Mouse (Mus musculus): ENCODE measurements around the gene Hist1h4j. TPM values are rescaled to one million over a fixed set of nuclear protein-coding genes. Genes with fewer than 3 reads are reported as not detected.
"Not testable (repeated sequence)": the region's sequence is repeated elsewhere in the genome, so short reads cannot be mapped to it uniquely, and the experiment has no call there.

Gene Hist1h4j
- polyA plus RNA-seq, 1 experiment from 2014 or later, result 0.80 TPM

DNA sequence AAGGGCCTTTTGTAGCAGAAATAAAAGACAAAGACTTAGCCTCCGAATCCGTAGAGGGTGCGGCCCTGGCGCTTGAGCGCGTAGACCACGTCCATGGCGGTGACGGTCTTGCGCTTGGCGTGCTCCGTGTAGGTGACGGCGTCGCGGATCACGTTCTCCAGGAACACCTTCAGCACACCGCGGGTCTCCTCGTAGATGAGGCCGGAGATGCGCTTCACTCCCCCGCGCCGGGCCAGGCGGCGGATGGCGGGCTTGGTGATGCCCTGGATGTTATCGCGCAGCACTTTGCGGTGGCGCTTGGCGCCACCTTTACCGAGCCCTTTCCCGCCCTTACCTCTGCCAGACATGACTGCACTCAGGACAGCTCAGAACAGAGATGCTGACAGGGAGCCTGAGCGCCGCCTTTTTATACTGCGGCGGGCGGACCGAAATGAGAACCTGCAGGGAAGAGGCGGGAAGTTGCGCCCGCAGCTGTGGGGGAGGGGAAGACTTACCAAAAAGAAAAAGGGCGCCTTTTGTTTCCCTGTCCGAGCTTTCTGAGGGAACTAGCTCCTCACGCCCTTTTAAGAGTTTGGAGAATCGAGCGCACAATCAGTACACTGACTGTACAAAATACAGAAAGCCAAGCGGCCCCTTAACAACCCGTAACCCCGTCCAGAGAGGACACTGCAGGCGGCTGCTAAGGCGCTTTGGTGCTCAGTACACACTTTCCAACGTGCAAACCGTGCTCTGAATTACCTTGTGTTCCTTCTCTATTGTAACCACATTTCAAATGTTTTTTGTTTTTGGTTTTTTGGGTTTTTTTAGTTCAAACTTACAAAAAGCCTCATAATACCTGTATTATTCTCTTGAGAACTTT is 15.5 kb downstream of the Hist1h4j start, which contains the start of gene Hist1h4k:
TSS of gene Hist1h4k (minus strand) at position 347 of the 859 bp plus-strand sequence.
- H3K4me3 ChIP-seq (ENCODE audit: low read depth, low read length), result peak within 1 kb of the TSS; percentile 58
- ATAC-seq (replicated peaks; ENCODE audit: low FRiP score), result peak; percentile 71
- peak; percentile 98 for DNase-seq (ENCODE audit: low spot score)
- peaks cover 11% of the 10 kb centered on the region for H3K4me1 ChIP-seq (replicated peaks; ENCODE audit: control insufficient read depth, insufficient read depth, low read length)
- H3K9me3 ChIP-seq (ENCODE audit: control insufficient read depth, low read length); H3K36me3 ChIP-seq (ENCODE audit: control insufficient read depth, insufficient read depth, low read length); H3K27me3 ChIP-seq (replicated peaks; ENCODE audit: control insufficient read depth, insufficient read depth, low read length): not testable (repeated sequence)
- peak within 1 kb of the TSS; percentile 81 for H3K9ac ChIP-seq (ENCODE audit: low read depth, low read length)
- H3K27ac ChIP-seq (ENCODE audit: low read depth, low read length), result peak within 1 kb of the TSS; percentile 97
- H3K4me2 ChIP-seq, result peak within 1 kb of the TSS; percentile 83
- under 1% methylated on average over 45 of the region's 56 CpGs for WGBS

DNA sequence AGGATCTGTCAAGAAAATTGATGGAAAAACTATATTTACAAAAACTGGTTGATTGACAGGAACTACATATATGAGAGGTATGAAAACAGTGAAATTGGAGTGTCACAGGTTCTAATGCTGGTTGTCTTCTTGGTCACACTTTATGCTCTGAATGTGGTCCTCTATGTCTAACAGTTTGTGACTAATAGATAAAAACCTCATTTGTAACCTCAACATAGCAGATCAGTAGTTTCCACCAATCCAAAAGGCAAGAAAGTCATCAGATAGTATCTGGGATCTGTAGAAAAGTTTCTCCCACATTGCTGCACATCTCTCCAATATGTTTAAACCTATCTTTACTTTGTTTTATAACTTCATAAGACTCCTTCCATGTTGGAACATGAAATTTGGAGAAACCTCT is 16.6 kb downstream of the Hist1h4j start:
- peaks cover 11% of the 10 kb centered on the region for H3K4me1 ChIP-seq (replicated peaks; ENCODE audit: control insufficient read depth, insufficient read depth, low read length)
- ATAC-seq (replicated peaks; ENCODE audit: low FRiP score), result no peak
- H3K9me3 ChIP-seq (ENCODE audit: control insufficient read depth, low read length), result no peaks in the 10 kb centered on the region
- no peak for DNase-seq (ENCODE audit: low spot score)
- peak overlapping the region; percentile 66 for H3K9ac ChIP-seq (ENCODE audit: low read depth, low read length)
- peak overlapping the region; percentile 22; the same call in 1 of the 2 replicates for H3K4me2 ChIP-seq
- no peak overlapping the region for H3K4me3 ChIP-seq (ENCODE audit: low read depth, low read length)
- no peaks in the 10 kb centered on the region for H3K27me3 ChIP-seq (replicated peaks; ENCODE audit: control insufficient read depth, insufficient read depth, low read length)
- peak overlapping the region; percentile 97 for H3K27ac ChIP-seq (ENCODE audit: low read depth, low read length)
- no peaks in the 10 kb centered on the region for H3K36me3 ChIP-seq (ENCODE audit: control insufficient read depth, insufficient read depth, low read length)

DNA sequence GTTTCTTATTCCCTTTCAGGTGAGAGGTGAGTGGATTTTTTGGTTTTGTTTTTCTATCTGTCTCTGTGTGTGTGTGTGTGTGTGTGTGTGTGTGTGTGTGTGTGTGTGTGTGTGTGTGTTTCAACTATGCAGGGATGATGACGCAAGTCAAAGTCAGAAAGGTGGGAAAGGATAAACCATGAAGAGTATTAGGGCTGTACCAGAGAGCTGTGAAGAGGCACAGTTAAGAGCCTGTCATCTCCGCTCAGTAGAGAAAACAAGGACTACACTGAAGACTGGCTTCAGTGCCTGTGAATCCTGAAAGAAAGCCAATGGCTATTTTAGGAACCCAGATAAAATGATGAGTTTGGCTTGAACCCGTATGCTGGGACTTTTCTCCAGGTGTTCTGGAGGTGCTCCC is 17.0 kb downstream of the Hist1h4j start:
- peak overlapping the region; percentile 97 for H3K27ac ChIP-seq (ENCODE audit: low read depth, low read length)
- ATAC-seq (replicated peaks; ENCODE audit: low FRiP score) (no peak), DNase-seq (ENCODE audit: low spot score) (no peak)
- peak overlapping the region; percentile 41 for H3K4me3 ChIP-seq (ENCODE audit: low read depth, low read length)
- 53% methylated on average over 3 of the region's 3 CpGs for WGBS
- no peaks in the 10 kb centered on the region for H3K36me3 ChIP-seq (ENCODE audit: control insufficient read depth, insufficient read depth, low read length)
- peak overlapping the region; percentile 61; the same call in 1 of the 2 replicates for H3K4me2 ChIP-seq
- peak overlapping the region; percentile 66 for H3K9ac ChIP-seq (ENCODE audit: low read depth, low read length)
- H3K27me3 ChIP-seq (replicated peaks; ENCODE audit: control insufficient read depth, insufficient read depth, low read length), result no peaks in the 10 kb centered on the region
- peaks cover 11% of the 10 kb centered on the region for H3K4me1 ChIP-seq (replicated peaks; ENCODE audit: control insufficient read depth, insufficient read depth, low read length)
- no peaks in the 10 kb centered on the region for H3K9me3 ChIP-seq (ENCODE audit: control insufficient read depth, low read length)

GRCm38 (mm10) chr13:21752356-21752755 is 17.5 kb downstream of the Hist1h4j start:
- ATAC-seq (replicated peaks; ENCODE audit: low FRiP score) (no peak), DNase-seq (ENCODE audit: low spot score) (peak; percentile 50)
- Histone ChIP-seq H3K4me1 (replicated peaks; ENCODE audit: control insufficient read depth, insufficient read depth, low read length) (peaks cover 11% of the 10 kb centered on the region), H3K27ac (ENCODE audit: low read depth, low read length) (peak overlapping the region; percentile 97), H3K27me3 (replicated peaks; ENCODE audit: control insufficient read depth, insufficient read depth, low read length) (no peaks in the 10 kb centered on the region), H3K9ac (ENCODE audit: low read depth, low read length) (peak overlapping the region; percentile 66), H3K4me3 (ENCODE audit: low read depth, low read length) (peak overlapping the region; percentile 41), H3K9me3 (ENCODE audit: control insufficient read depth, low read length) (no peaks in the 10 kb centered on the region), H3K36me3 (ENCODE audit: control insufficient read depth, insufficient read depth, low read length) (no peaks in the 10 kb centered on the region), H3K4me2 (peak overlapping the region; percentile 61)
- WGBS, result 39% methylated on average over 3 of the region's 3 CpGs

DNA sequence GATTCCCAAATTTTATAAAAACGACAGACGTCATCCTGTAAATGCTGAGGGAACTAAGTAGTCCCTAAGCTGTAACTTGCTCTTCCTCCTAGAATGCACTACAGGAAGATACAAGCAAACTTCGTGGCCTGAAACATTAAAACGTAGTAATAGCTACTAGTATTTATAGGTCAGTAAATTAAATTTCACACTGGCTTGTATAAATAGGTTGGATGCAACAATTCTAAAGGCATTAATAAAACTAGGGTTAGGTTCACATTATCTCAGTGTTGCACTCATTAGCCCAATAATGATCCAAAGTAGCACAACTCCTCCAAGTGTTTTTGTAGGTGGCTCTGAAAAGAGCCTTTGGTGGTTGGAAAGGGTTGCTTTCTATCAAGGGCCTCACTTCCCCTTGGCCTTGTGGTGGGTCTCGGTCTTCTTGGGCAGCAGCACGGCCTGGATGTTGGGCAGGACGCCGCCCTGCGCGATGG is 18.2 kb downstream of the Hist1h4j start:
- ATAC-seq (replicated peaks; ENCODE audit: low FRiP score) (no peak), DNase-seq (ENCODE audit: low spot score) (no peak)
- Histone ChIP-seq H3K9ac (ENCODE audit: low read depth, low read length) (peak overlapping the region; percentile 66), H3K36me3 (ENCODE audit: control insufficient read depth, insufficient read depth, low read length) (no peaks in the 10 kb centered on the region), H3K27me3 (replicated peaks; ENCODE audit: control insufficient read depth, insufficient read depth, low read length) (no peaks in the 10 kb centered on the region), H3K27ac (ENCODE audit: low read depth, low read length) (peak overlapping the region; percentile 97), H3K4me3 (ENCODE audit: low read depth, low read length) (peak overlapping the region; percentile 41), H3K4me1 (replicated peaks; ENCODE audit: control insufficient read depth, insufficient read depth, low read length) (peaks cover 11% of the 10 kb centered on the region), H3K4me2 (peak overlapping the region; percentile 61), H3K9me3 (ENCODE audit: control insufficient read depth, low read length) (no peaks in the 10 kb centered on the region)
- 2% methylated on average over 10 of the region's 10 CpGs for WGBS

DNA sequence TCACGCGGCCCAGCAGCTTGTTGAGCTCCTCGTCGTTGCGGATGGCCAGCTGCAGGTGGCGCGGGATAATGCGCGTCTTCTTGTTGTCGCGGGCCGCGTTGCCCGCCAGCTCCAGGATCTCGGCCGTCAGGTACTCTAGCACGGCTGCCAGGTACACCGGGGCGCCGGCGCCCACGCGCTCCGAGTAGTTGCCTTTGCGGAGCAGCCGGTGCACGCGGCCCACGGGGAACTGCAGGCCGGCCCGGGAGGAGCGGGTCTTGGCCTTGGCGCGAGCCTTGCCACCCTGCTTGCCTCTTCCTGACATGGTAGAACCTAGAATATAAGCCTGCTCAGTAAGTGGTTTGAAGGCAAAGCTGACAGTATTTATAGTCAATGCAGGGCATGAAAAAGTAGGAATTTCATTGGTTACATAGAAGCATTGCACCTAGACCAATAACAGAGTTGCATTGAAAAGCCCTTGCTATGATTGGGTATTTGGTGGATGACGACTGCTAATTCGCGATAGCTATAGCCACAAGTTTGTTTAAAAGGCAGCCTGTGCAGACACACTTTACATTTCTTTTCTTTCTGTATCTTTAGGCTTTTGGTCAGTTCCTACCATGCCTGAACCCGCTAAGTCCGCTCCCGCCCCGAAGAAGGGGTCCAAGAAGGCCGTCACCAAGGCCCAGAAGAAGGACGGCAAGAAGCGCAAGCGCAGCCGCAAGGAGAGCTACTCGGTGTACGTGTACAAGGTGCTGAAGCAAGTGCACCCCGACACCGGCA is 18.8 kb downstream of the Hist1h4j start, which contains the start of the genes Hist1h2ak and Hist1h2bn:
TSS of gene Hist1h2ak (minus strand) at position 304 of the 762 bp plus-strand sequence.
TSS of gene Hist1h2bn (plus strand) at position 600 of the 762 bp plus-strand sequence.
- DNase-seq (ENCODE audit: low spot score), result peak; percentile 74
- H3K9me3 ChIP-seq (ENCODE audit: control insufficient read depth, low read length); H3K36me3 ChIP-seq (ENCODE audit: control insufficient read depth, insufficient read depth, low read length); H3K27me3 ChIP-seq (replicated peaks; ENCODE audit: control insufficient read depth, insufficient read depth, low read length); H3K4me1 ChIP-seq (replicated peaks; ENCODE audit: control insufficient read depth, insufficient read depth, low read length): not testable (repeated sequence)
- under 1% methylated on average over 39 of the region's 50 CpGs for WGBS
- Histone ChIP-seq H3K27ac (ENCODE audit: low read depth, low read length) (peak within 1 kb of the TSS; percentile 99), H3K4me3 (ENCODE audit: low read depth, low read length) (peak within 1 kb of the TSS; percentile 42), H3K4me2 (peak within 1 kb of the TSS; percentile 61), H3K9ac (ENCODE audit: low read depth, low read length) (peak within 1 kb of the TSS; percentile 70)
- peak; percentile 83 for ATAC-seq (replicated peaks; ENCODE audit: low FRiP score)

- H3K4me1 ChIP-seq (replicated peaks; ENCODE audit: control insufficient read depth, insufficient read depth, low read length); H3K36me3 ChIP-seq (ENCODE audit: control insufficient read depth, insufficient read depth, low read length); H3K9me3 ChIP-seq (ENCODE audit: control insufficient read depth, low read length); H3K27me3 ChIP-seq (replicated peaks; ENCODE audit: control insufficient read depth, insufficient read depth, low read length): not testable (repeated sequence)
- peak overlapping the region; percentile 70 for H3K9ac ChIP-seq (ENCODE audit: low read depth, low read length)
- ATAC-seq (replicated peaks; ENCODE audit: low FRiP score) (peak; percentile 27), DNase-seq (ENCODE audit: low spot score) (peak; percentile 51)
- H3K4me2 ChIP-seq, result peak overlapping the region; percentile 59
- WGBS, result 0% methylated on average over 9 of the region's 26 CpGs
- H3K4me3 ChIP-seq (ENCODE audit: low read depth, low read length), result peak overlapping the region; percentile 42
- H3K27ac ChIP-seq (ENCODE audit: low read depth, low read length), result peak overlapping the region; percentile 99
Measured at GRCm38 (mm10) chr13:21754294-21755001, 19.6 kb downstream of the Hist1h4j start.

DNA sequence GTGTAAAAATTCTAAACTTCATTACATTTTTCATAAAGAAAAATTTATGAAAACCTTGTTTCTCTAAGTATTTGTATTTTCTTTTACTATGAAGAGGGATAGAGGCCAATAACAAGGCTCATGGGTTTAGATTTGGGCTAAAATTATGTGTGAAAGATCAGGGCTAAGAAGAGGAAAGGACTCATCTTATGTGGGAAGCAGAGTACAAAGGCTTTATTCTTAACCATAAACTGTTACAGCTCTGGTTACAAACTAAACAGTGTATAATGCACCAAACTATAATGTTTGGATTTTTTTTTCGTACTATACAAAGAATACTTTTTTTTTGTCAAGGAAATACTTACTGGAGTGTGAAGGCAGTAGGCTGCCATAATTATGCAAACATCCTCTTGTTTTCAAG is 20.8 kb downstream of the Hist1h4j start:
- peak overlapping the region; percentile 74 for H3K27ac ChIP-seq (ENCODE audit: low read depth, low read length)

More for the DNA sequence above, 20.8 kb downstream of the Hist1h4j start:
- Histone ChIP-seq H3K4me2 (peak overlapping the region; percentile 59), H3K4me3 (ENCODE audit: low read depth, low read length) (no peak overlapping the region; the same call in 1 of the 2 replicates), H3K4me1 (replicated peaks; ENCODE audit: control insufficient read depth, insufficient read depth, low read length) (peaks cover 8% of the 10 kb centered on the region), H3K9me3 (ENCODE audit: control insufficient read depth, low read length) (no peaks in the 10 kb centered on the region), H3K27me3 (replicated peaks; ENCODE audit: control insufficient read depth, insufficient read depth, low read length) (no peaks in the 10 kb centered on the region), H3K36me3 (ENCODE audit: control insufficient read depth, insufficient read depth, low read length) (no peaks in the 10 kb centered on the region), H3K9ac (ENCODE audit: low read depth, low read length) (no peak overlapping the region)
- WGBS, result 91% methylated on average over 1 of the region's 1 CpGs
- no peak for ATAC-seq (replicated peaks; ENCODE audit: low FRiP score)
- DNase-seq (ENCODE audit: low spot score), result no peak
